Comparison of ENCODE assay signal across 8 mouse cellular contexts in genomic region chr1:173941924-173942779, GRCm38 (mm10). TPM values are rescaled to one million over a fixed set of nuclear protein-coding genes. Genes with fewer than 3 reads are reported as not detected.
DNase-seq lines count a peak whose midpoint lies in the region; TF ChIP-seq lines count a peak whose summit lies in the region.
"Not testable (repeated sequence)": the region's sequence is repeated elsewhere in the genome, so short reads cannot be mapped to it uniquely, and the experiment has no call there.
"Had no signal": no experiment of that assay in that cellular context is flagged by ENCODE, and none has a peak within 500 bp of the region (broad histone marks: within the 10 kb centered on the region; RNA-seq: fewer than 3 reads in every experiment).

Mndal (minus strand) TSS chr1:173942491.
Ifi203 (minus strand) TSS chr1:173942672.

- H3K79me2 ChIP-seq in heart, adult 2 months (replicated peaks; ENCODE audit: control insufficient read depth, insufficient read depth, low read length): not testable (repeated sequence)
- peaks cover 49% of the 10 kb centered on the region for H3K79me2 ChIP-seq in macrophage (ENCODE audit: inconsistent target)

- H3K27ac ChIP-seq in heart, adult 2 months: peak within 1 kb of the TSS; percentile 84
- H3K27ac ChIP-seq in macrophage: peak within 1 kb of the TSS; percentile 78

- TF ChIP-seq POLR2A in heart, adult 2 months (IDR thresholded peaks at IDR 0.05; ENCODE audit: insufficient read depth, low read depth, low read length): not testable (repeated sequence)

- H3K9ac ChIP-seq in heart, adult 2 months (ENCODE audit: low read depth, low read length): peak within 1 kb of the TSS; percentile 63

- not testable (repeated sequence) for H3K4me1 ChIP-seq in heart, adult 2 months (ENCODE audit: control insufficient read depth, insufficient read depth, low read length)

- H3K36me3 ChIP-seq in heart, adult 2 months (ENCODE audit: control insufficient read depth, insufficient read depth, low read length); macrophage (ENCODE audit: inconsistent target): not testable (repeated sequence)

- DNase-seq in CD4-positive helper T cell, adult 2 months (ENCODE audit: low read depth, low spot score): peak; percentile 29
- DNase-seq in adrenal gland, adult 8-10 months: not testable (repeated sequence)
- peak; percentile 22 to 24 for DNase-seq in cerebellum, postnatal 14 days
- peak in 1 of 2 experiments; percentile 10 for DNase-seq in heart, adult 2 months
- peak; percentile 46 for DNase-seq in induced T-regulatory cell, adult 2 months (ENCODE audit: low read depth)
- DNase-seq in skeletal muscle tissue, adult 2 months (ENCODE audit: low read depth, low spot score): peak; percentile 2

- 29% methylated on average over 3 of the region's 3 CpGs for WGBS in heart, adult 2 months
- WGBS in macrophage (ENCODE audit: missing documents): 11% methylated on average over 2 of the region's 3 CpGs

- intact Hi-C loops in heart, adult 2 months (cut with DNase I): not testable (repeated sequence)

- not testable (repeated sequence) for TF ChIP-seq CTCF in heart, adult 2 months (IDR thresholded peaks at IDR 0.05)

- peak within 1 kb of the TSS; percentile 54 for H3K4me3 ChIP-seq in heart, adult 2 months
- H3K4me3 ChIP-seq in macrophage (ENCODE audit: inconsistent target): peak within 1 kb of the TSS; percentile 69

- not testable (repeated sequence) for TF ChIP-seq EP300 in heart, adult 2 months (IDR thresholded peaks at IDR 0.05; ENCODE audit: insufficient read depth, low read depth, low read length)

- not testable (repeated sequence) for H3K27me3 ChIP-seq in heart, adult 2 months (ENCODE audit: control insufficient read depth, insufficient read depth, low read length)

RNA-seq across cellular contexts. Expression of gene Mndal, which starts in this region (rescaled TPM):
- 10 to 100 TPM; 10.5 to 23.6 (median 16.3) TPM for total RNA-seq in adrenal gland, adult 8-10 months (2022)
- total RNA-seq in heart, adult 2 months (2021): 10 to 100 TPM; 12.7 to 12.8 TPM
- polyA plus RNA-seq in heart, adult 2 months (2012; rRNA removed): 6.6 and 6.8 TPM in 2 replicates
- total RNA-seq in macrophage (2018; cell fraction: chromatin; rRNA removed): 1,000 to 10,000 TPM in 16 of 26 experiments, 100 to 1,000 TPM in 10; 474 to 3,416 (median 1,495) TPM
- 100 to 1,000 TPM; 160 to 831 (median 434) TPM for total RNA-seq in macrophage (2018; cell fraction: cytosol; rRNA removed)
- 1,000 to 10,000 TPM in 17 of 26 experiments, 100 to 1,000 TPM in 9; 385 to 3,141 (median 1,342) TPM for total RNA-seq in macrophage (2018; cell fraction: nucleus; rRNA removed)
- polyA plus RNA-seq in macrophage (2018): 117 to 429 TPM (median 360 TPM) in 3 replicates

RNA-seq across cellular contexts. Expression of gene Ifi203, which starts in this region (rescaled TPM):
- total RNA-seq in adrenal gland, adult 8-10 months (2022): 10 to 100 TPM in 3 of 4 experiments, 1 to 10 TPM in 1; 8.3 to 18.8 (median 14.0) TPM
- 10 to 100 TPM in 1 of 2 experiments, 1 to 10 TPM in 1; 9.6 to 14.0 TPM for total RNA-seq in heart, adult 2 months (2021)
- polyA plus RNA-seq in heart, adult 2 months (2012; rRNA removed): 10.7 and 21.8 TPM in 2 replicates
- 1,000 to 10,000 TPM in 11 of 26 experiments, 100 to 1,000 TPM in 15; 213 to 3,206 (median 969) TPM for total RNA-seq in macrophage (2018; cell fraction: chromatin; rRNA removed)
- 100 to 1,000 TPM; 134 to 443 (median 306) TPM for total RNA-seq in macrophage (2018; cell fraction: cytosol; rRNA removed)
- total RNA-seq in macrophage (2018; cell fraction: nucleus; rRNA removed): 1,000 to 10,000 TPM in 11 of 26 experiments, 100 to 1,000 TPM in 15; 223 to 2,705 (median 951) TPM
- polyA plus RNA-seq in macrophage (2018): 62.5 to 252 TPM (median 140 TPM) in 3 replicates
- polyA plus RNA-seq: midbrain, embryonic 11.5 days had no signal

Comparison
In these comparisons a context has a peak if more than half of its experiments do, and no peak if none do; other contexts are left out.
1. RNA of gene Mndal (polyA plus RNA-seq): 117 to 429 TPM in macrophage; 6.6 to 6.8 TPM in heart, adult 2 months; every median in the first group is over 10 times any median in the second.